Mouse (Mus musculus) kidney, adult 2 months (tissue): Measurements from ENCODE around the gene Mfn2.

Experiments
- CTCF ChIP-seq: fragments of 200-500 bp; conservative IDR thresholded peaks from 2 replicates; pipeline ENCODE4 v1.5.1; 2011; ENCODE audit warnings: low read depth, mild to moderate bottlenecking, control low read depth, low read length, moderate library complexity, mixed read lengths; ENCODE audit not compliant: insufficient read depth, insufficient read length
- POLR2A ChIP-seq: fragments of 200-500 bp; IDR thresholded peaks from one replicate; pipeline ENCODE4 v1.6.1; 2011; ENCODE audit warnings: low read depth, low read length, control low read depth

DNA sequence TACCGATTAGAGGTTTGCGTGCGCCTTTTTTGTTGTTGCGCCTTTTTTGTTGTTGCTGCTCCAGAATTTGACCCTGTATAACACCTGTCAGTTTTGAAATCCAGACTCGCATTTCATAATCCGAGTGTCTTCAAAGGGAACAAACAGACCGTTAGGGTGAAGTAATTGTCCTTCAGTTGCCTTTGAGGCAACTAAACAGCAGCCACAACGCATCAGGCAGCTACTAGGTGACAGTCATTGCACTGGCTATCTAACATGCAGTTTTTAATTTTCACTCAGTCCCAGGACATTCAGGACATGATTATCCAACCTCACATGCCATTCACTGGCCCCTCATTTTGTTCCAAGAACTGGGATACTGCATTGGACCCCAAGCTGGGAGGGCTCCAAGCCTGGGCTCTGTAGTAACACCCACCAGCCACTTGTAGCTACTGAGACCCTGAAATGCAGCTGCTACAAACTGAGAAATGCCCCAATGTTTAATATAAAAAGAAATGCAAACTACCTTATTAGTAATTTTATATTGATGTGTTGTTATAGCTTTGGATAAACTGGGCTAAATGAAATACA is 671 bp upstream of the Mfn2 start:
- TF ChIP-seq CTCF (no peak), POLR2A (no peak)
